Mouse (Mus musculus) A20 (cell line): Measurements from ENCODE around the gene Sufu.
A peak's percentile ranks its signal among the peaks of the same experiment; 100 is the strongest.

Experiments used
- DNase-seq: peaks from one replicate; pipeline ENCODE4 v3.0.0-alpha.2; 2011; ENCODE audit warnings: low read depth, low spot score

The Sufu gene

GRCm38 (mm10) chr19:46463446-46463845, 66.8 kb downstream of the Sufu start:
- DNase-seq = peak; percentile 19

- DNase-seq = peak; percentile 90
These were observed 69.5 kb downstream of the Sufu start for GRCm38 (mm10) chr19:46466160-46466559.

- DNase-seq = peak; percentile 68
These were observed 70.4 kb downstream of the Sufu start for GRCm38 (mm10) chr19:46467051-46467503.

GRCm38 (mm10) chr19:46470364-46471240, 73.9 kb downstream of the Sufu start:
- DNase-seq = no peak

GRCm38 (mm10) chr19:46471324-46472093, 74.8 kb downstream of the Sufu start:
- no peak for DNase-seq

GRCm38 (mm10) chr19:46477432-46477845, 80.7 kb downstream of the Sufu start:
- no peak for DNase-seq

GRCm38 (mm10) chr19:46478242-46478641, 81.5 kb downstream of the Sufu start:
- DNase-seq = no peak

- no peak for DNase-seq
These were observed 82.1 kb downstream of the Sufu start for GRCm38 (mm10) chr19:46478826-46479225.

GRCm38 (mm10) chr19:46479306-46480075, 82.8 kb downstream of the Sufu start:
- no peak for DNase-seq

GRCm38 (mm10) chr19:46480624-46481345, 84.1 kb downstream of the Sufu start:
- DNase-seq = no peak

GRCm38 (mm10) chr19:46481352-46481751, 84.7 kb downstream of the Sufu start:
- no peak for DNase-seq

GRCm38 (mm10) chr19:46481756-46482155, 85.1 kb downstream of the Sufu start:
- DNase-seq = no peak

- DNase-seq = no peak
These were observed 86.3 kb downstream of the Sufu start for GRCm38 (mm10) chr19:46482896-46483516.

GRCm38 (mm10) chr19:46483701-46484328, 87.1 kb downstream of the Sufu start:
- peak; percentile 20 for DNase-seq

- no peak for DNase-seq
These were observed 87.8 kb downstream of the Sufu start for GRCm38 (mm10) chr19:46484518-46484917.

- DNase-seq = no peak
These were observed 89.2 kb downstream of the Sufu start for GRCm38 (mm10) chr19:46485847-46486246.

GRCm38 (mm10) chr19:46486709-46487108, 90.0 kb downstream of the Sufu start:
- no peak for DNase-seq

- DNase-seq = no peak
These were observed 92.8 kb downstream of the Sufu start for GRCm38 (mm10) chr19:46489448-46489847.

GRCm38 (mm10) chr19:46490634-46491033, 93.9 kb downstream of the Sufu start:
- no peak for DNase-seq

- no peak for DNase-seq
These were observed 98.4 kb downstream of the Sufu start for GRCm38 (mm10) chr19:46495136-46495535.
